Mouse (Mus musculus) liver, embryonic 13.5 days (tissue): ENCODE measurements around the gene Elavl4. TPM values are rescaled to one million over a fixed set of nuclear protein-coding genes. Genes with fewer than 3 reads are reported as not detected.

Experiments
- ATAC-seq: fragments of 200-750 bp; cut with Nextera tagmentation; 2 replicates; pipeline ENCODE4 v1.8.0; 2017; ENCODE audit warnings: low read depth, mild to moderate bottlenecking, moderate number of reproducible peaks, moderate library complexity
- DNase-seq: peaks from one replicate; pipeline ENCODE4 v3.0.0; 2022
- H3K27ac ChIP-seq: fragments of 300-500 bp; sonication (generic); 2 replicates; pipeline ENCODE4 v1.5.1; 2015; ENCODE audit warnings: moderate library complexity, mild to moderate bottlenecking, inconsistent platforms
- H3K27me3 ChIP-seq: fragments of 300-500 bp; sonication (generic); 2 replicates; pipeline ENCODE4 v1.6.1; 2015; ENCODE audit warnings: mild to moderate bottlenecking, inconsistent platforms
- H3K36me3 ChIP-seq: fragments of 300-500 bp; sonication (generic); 2 replicates; pipeline ENCODE4 v1.6.1; 2015; ENCODE audit warnings: mild to moderate bottlenecking, inconsistent platforms
- H3K4me1 ChIP-seq: fragments of 300-500 bp; sonication (generic); replicated peaks from 2 replicates; pipeline ENCODE4 v1.6.1; 2015; ENCODE audit warnings: inconsistent platforms
- H3K4me2 ChIP-seq: fragments of 300-500 bp; sonication (generic); 2 replicates; pipeline ENCODE4 v1.6.1; 2015; ENCODE audit warnings: inconsistent platforms, mild to moderate bottlenecking, moderate library complexity
- H3K4me3 ChIP-seq: fragments of 300-500 bp; sonication (generic); replicated peaks from 2 replicates; pipeline ENCODE4 v1.5.1; 2015; ENCODE audit warnings: mild to moderate bottlenecking, inconsistent platforms
- H3K9ac ChIP-seq: fragments of 300-500 bp; sonication (generic); 2 replicates; pipeline ENCODE4 v1.6.1; 2015; ENCODE audit warnings: mild to moderate bottlenecking, inconsistent platforms
- H3K9me3 ChIP-seq: fragments of 300-500 bp; sonication (generic); replicated peaks from 2 replicates; pipeline ENCODE4 v1.6.1; 2016; ENCODE audit warnings: inconsistent platforms
- WGBS: fragments of 180-500 bp; shearing (Covaris S2); methylation state at CpG from one replicate; pipeline ENCODE4 v1.1.7; 2015; ENCODE audit not compliant: insufficient replicate concordance; 5-methylcytosine and 5-hydroxymethylcytosine counted together
- polyA plus RNA-seq: library from polyadenylated mRNA; unstranded; fragments of >200 nt; fragmentation: Nextera tagmentation; extraction: Ambion mirVana; gene quantifications from 2 replicates; pipeline ENCODE4 v1.2.1, GENCODE M21; 2015

Gene Elavl4
- polyA plus RNA-seq, 1 experiment from 2014 or later = 0.54 TPM

GRCm38 (mm10) chr4:110257360-110257759 is 94.3 kb downstream of the Elavl4 start:
- Histone ChIP-seq H3K27me3 (no peaks in the 10 kb centered on the region), H3K4me3 (no peak overlapping the region), H3K9ac (no peak overlapping the region), H3K36me3 (no peaks in the 10 kb centered on the region), H3K4me2 (no peak overlapping the region), H3K9me3 (no peaks in the 10 kb centered on the region), H3K4me1 (no peaks in the 10 kb centered on the region), H3K27ac (no peak overlapping the region)
- ATAC-seq (no peak), DNase-seq (no peak)
- 67% methylated on average over 3 of the region's 3 CpGs for WGBS

DNA sequence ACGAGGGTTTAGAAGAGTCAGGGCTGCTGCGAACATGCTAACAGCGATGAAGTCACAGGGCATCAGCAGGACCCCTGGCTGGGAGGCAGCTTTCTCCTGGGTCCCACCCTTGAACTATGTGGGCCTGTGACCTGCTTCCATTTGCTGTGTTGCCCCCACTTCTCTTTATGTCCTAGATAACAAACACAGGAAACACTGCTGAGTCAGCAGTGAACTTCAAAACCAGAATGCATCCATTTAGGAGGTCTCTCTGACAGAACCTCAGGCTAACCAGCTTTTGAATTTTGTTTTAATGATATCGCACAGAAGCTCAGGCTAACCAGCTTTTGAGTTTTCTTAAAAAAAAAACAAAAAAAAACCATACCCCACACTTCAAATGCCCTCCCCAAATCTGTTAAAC is 96.1 kb downstream of the Elavl4 start:
- ATAC-seq (no peak), DNase-seq (no peak)
- no peaks in the 10 kb centered on the region for H3K4me1 ChIP-seq
- no peak overlapping the region for H3K4me3 ChIP-seq
- H3K9ac ChIP-seq = no peak overlapping the region
- H3K4me2 ChIP-seq = no peak overlapping the region
- H3K36me3 ChIP-seq = no peaks in the 10 kb centered on the region
- 74% methylated on average over 4 of the region's 4 CpGs for whole genome bisulfite sequencing
- no peaks in the 10 kb centered on the region for H3K27me3 ChIP-seq
- H3K27ac ChIP-seq = no peak overlapping the region
- no peaks in the 10 kb centered on the region for H3K9me3 ChIP-seq

DNA sequence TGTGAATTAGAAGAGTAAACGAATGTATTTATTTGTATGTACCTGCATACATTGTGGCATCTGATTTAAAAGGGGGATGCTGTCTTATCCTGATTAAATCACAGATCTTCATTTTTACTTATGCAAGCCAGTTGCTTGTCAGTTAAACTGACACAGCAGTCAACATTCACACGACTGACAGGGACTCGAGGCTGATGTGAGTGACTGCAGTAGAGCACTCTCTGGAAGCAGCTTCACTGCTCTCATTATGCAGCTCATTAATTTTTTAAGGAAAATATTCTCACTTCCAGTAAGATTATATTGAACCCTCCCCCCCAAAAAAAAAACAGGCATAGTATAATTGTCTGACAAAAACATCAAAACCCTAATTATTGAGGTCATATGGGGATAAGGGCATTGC is 101.7 kb downstream of the Elavl4 start:
- WGBS = 54% methylated on average over 3 of the region's 3 CpGs
- no peak overlapping the region for H3K4me3 ChIP-seq
- H3K36me3 ChIP-seq = no peaks in the 10 kb centered on the region
- H3K9me3 ChIP-seq = no peaks in the 10 kb centered on the region
- H3K4me1 ChIP-seq = no peaks in the 10 kb centered on the region
- no peak overlapping the region for H3K4me2 ChIP-seq
- DNase-seq = no peak
- H3K27me3 ChIP-seq = no peaks in the 10 kb centered on the region
- no peak overlapping the region for H3K27ac ChIP-seq
- no peak for ATAC-seq
- no peak overlapping the region for H3K9ac ChIP-seq

GRCm38 (mm10) chr4:110242879-110243278 is 108.8 kb downstream of the Elavl4 start:
- no peaks in the 10 kb centered on the region for H3K4me1 ChIP-seq
- no peak overlapping the region for H3K27ac ChIP-seq
- H3K27me3 ChIP-seq = no peaks in the 10 kb centered on the region
- no peak for ATAC-seq
- H3K9ac ChIP-seq = no peak overlapping the region
- no peak overlapping the region for H3K4me2 ChIP-seq
- no peak for DNase-seq
- no peaks in the 10 kb centered on the region for H3K36me3 ChIP-seq
- H3K4me3 ChIP-seq = no peak overlapping the region
- H3K9me3 ChIP-seq = no peaks in the 10 kb centered on the region

GRCm38 (mm10) chr4:110234554-110234953 is 117.2 kb downstream of the Elavl4 start:
- Histone ChIP-seq H3K27ac (no peak overlapping the region; the same call in 1 of the 2 replicates), H3K4me2 (no peak overlapping the region), H3K4me1 (peaks cover 24% of the 10 kb centered on the region), H3K36me3 (no peaks in the 10 kb centered on the region), H3K9me3 (no peaks in the 10 kb centered on the region), H3K4me3 (no peak overlapping the region), H3K9ac (0 out of 2 replicates have a peak overlapping the region, but pooled peaks have one; percentile 7), H3K27me3 (no peaks in the 10 kb centered on the region)
- 39% methylated on average over 1 of the region's 1 CpGs for WGBS
- no peak for DNase-seq
- peak; percentile 81 for ATAC-seq

DNA sequence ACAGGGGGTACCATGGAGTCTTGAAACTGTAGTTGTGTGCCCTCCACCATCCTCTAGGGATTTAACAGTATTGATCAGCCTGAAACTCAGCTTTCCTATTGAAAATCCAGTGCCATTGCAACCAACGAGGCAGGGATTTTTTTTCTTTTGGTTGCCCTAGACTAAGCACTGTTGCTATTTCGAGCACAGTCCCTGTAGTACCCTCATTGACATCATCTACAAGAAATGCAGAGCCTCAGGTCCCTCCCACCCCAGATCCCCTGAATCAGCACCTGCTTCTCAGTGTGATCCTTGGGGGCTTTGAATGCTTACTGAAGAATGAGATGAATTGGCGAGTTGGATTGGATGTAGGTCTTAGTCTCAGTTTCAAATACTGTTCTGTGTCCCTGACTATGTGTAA is 119.4 kb downstream of the Elavl4 start:
- H3K36me3 ChIP-seq = no peaks in the 10 kb centered on the region
- H3K9ac ChIP-seq = no peak overlapping the region
- H3K4me2 ChIP-seq = no peak overlapping the region
- no peak overlapping the region for H3K4me3 ChIP-seq
- H3K27me3 ChIP-seq = no peaks in the 10 kb centered on the region
- peaks cover 45% of the 10 kb centered on the region for H3K4me1 ChIP-seq
- no peaks in the 10 kb centered on the region for H3K9me3 ChIP-seq
- 79% methylated on average over 3 of the region's 3 CpGs for WGBS
- H3K27ac ChIP-seq = no peak overlapping the region
- DNase-seq = no peak
- ATAC-seq = no peak

DNA sequence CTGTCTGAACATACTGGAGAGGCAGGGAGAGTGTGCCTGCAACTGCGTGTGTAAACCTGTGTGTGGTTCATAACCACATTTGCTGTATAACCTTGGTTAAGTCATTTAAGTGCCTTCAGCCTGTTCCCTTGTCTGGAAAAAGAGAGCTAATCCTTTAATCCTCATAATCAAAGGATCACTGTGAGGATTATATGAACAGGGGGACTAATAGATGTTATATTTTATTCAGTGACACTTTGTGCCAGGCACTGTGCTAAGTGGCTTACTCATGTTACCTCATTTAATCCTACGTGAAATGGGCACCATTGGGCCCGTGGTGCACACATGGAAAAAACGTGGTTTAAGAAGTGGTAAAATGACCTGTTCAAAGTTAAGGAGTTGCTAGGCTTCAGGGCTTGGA is 119.9 kb downstream of the Elavl4 start:
- Histone ChIP-seq H3K4me2 (no peak overlapping the region), H3K9me3 (no peaks in the 10 kb centered on the region), H3K27me3 (no peaks in the 10 kb centered on the region), H3K9ac (no peak overlapping the region), H3K36me3 (no peaks in the 10 kb centered on the region), H3K4me1 (peaks cover 50% of the 10 kb centered on the region), H3K27ac (no peak overlapping the region), H3K4me3 (no peak overlapping the region)
- no peak for ATAC-seq
- no peak for DNase-seq
- WGBS = 80% methylated on average over 4 of the region's 4 CpGs

DNA sequence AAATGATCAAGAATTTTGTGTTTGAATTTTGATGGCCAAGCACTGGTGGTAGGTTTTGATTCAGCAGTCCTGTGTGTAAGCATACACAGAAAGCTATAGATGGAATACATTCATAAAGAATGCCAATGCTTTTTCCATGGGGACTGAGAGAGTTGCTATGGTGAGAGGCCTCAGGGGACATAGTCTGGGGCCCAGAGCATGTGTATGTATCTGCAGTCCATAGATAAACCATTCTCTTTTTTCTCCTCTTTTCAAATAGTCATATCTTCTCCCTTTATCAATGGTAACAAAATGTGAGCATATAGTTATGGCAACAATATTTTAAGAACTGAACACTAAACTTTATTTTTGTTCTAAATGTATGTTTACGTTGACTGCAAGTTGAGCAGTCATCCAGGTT is 122.1 kb downstream of the Elavl4 start:
- Histone ChIP-seq H3K9ac (no peak overlapping the region; the same call in 1 of the 2 replicates), H3K27ac (peak overlapping the region; percentile 77), H3K36me3 (no peaks in the 10 kb centered on the region), H3K4me3 (no peak overlapping the region), H3K9me3 (no peaks in the 10 kb centered on the region), H3K27me3 (no peaks in the 10 kb centered on the region), H3K4me1 (peaks cover 52% of the 10 kb centered on the region), H3K4me2 (peak overlapping the region; percentile 40)
- ATAC-seq = peak; percentile 89
- peak; percentile 15 for DNase-seq
- 49% methylated on average over 1 of the region's 1 CpGs for WGBS

DNA sequence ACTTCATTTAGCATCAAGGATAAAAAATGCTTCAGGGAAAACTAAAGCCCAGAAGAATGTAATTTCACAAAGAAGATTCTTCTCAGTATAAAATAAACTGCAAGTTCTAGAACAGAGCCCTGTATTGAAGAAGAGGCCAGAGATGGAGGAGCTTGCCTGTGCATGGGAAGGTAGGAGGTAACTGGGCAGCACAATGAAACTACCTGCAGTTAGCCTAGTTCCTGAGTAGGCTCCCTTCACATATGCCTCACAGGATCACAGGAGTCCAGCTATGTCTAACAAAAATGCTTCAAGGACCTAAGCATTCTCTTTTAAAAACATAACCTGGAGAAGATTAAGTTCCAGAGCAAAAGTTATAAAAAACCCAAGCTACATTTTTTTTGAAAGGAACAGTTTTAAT is 122.5 kb downstream of the Elavl4 start:
- no peak for DNase-seq
- H3K9ac ChIP-seq = peak overlapping the region; percentile 39; the same call in 1 of the 2 replicates
- peak overlapping the region; percentile 40 for H3K4me2 ChIP-seq
- no peaks in the 10 kb centered on the region for H3K36me3 ChIP-seq
- peaks cover 48% of the 10 kb centered on the region for H3K4me1 ChIP-seq
- no peaks in the 10 kb centered on the region for H3K27me3 ChIP-seq
- H3K27ac ChIP-seq = peak overlapping the region; percentile 70
- no peak overlapping the region; the same call in 1 of the 2 replicates for H3K4me3 ChIP-seq
- ATAC-seq = peak; percentile 60
- H3K9me3 ChIP-seq = no peaks in the 10 kb centered on the region

DNA sequence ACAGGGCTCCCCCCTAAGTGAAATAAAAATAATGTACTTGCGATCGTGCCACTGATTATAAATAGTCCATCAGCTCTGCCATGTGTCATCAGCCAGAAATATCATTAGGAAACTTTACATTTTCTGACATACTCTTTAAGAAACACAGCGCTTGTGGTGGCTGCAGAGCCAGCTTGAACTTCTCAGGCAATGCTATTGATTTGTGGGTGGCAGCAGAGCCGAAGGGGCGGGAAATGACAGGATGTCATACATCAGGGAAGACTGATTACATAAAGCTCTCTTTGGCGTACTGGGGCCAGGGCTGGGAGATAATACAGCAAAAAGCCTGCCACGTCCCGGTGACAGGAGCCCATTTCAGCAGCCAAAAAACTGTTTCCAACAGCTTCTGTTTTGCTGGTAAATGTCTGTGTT is 124.1 kb downstream of the Elavl4 start:
- Histone ChIP-seq H3K27ac (peak overlapping the region; percentile 78), H3K4me2 (peak overlapping the region; percentile 56), H3K27me3 (no peaks in the 10 kb centered on the region), H3K36me3 (no peaks in the 10 kb centered on the region), H3K4me3 (peak overlapping the region; percentile 45), H3K9ac (peak overlapping the region; percentile 53; the same call in 1 of the 2 replicates), H3K9me3 (no peaks in the 10 kb centered on the region), H3K4me1 (peaks cover 53% of the 10 kb centered on the region)
- 30% methylated on average over 8 of the region's 8 CpGs for WGBS
- ATAC-seq (peak; percentile 82), DNase-seq (peak; percentile 43)

DNA sequence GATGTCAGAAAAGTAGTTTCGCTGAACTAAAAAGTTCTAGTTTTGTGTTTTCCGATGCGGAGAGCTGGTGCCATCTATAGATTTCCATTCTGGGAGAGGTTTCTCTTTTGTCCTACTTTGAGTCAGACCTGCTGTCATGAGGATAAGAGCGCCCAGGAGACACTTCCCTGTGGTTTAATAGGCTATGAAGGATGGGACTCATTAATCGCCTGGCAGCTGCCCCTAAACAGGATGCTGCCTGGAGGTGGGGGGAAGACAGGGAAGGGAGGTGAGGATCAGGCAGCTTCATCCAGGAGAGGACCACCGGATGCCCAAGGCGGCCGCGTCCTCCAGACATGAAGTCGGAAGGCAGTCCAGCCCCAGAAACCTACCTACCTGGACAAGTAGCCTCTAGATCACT is 126.2 kb downstream of the Elavl4 start:
- Histone ChIP-seq H3K36me3 (no peaks in the 10 kb centered on the region), H3K9ac (no peak overlapping the region), H3K4me2 (no peak overlapping the region), H3K4me3 (no peak overlapping the region), H3K4me1 (peaks cover 46% of the 10 kb centered on the region), H3K27me3 (no peaks in the 10 kb centered on the region), H3K9me3 (no peaks in the 10 kb centered on the region), H3K27ac (no peak overlapping the region)
- DNase-seq = no peak
- no peak for ATAC-seq
- WGBS = 77% methylated on average over 10 of the region's 10 CpGs

DNA sequence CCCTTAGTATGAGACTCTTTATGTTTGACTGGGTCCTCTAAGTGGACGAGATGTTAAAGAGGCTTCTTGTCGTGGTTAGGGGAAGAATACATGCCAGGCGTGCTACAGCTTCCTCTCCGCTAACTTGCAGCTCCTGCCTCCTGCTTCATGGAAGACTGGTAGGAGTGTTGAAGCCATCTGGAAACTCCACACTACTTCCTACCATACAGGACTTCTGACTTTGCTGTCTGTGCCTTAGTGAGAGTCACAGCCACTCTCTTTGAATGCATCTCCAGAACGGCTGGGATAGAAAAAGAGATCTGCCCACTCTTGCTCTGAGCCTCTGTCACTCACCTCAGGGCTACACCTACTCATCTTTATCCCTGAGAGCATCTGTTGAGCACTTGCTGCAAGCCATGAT is 132.9 kb downstream of the Elavl4 start:
- no peaks in the 10 kb centered on the region for H3K36me3 ChIP-seq
- 55% methylated on average over 5 of the region's 5 CpGs for WGBS
- ATAC-seq = no peak
- no peak for DNase-seq
- H3K9me3 ChIP-seq = no peaks in the 10 kb centered on the region
- H3K4me3 ChIP-seq = no peak overlapping the region
- no peak overlapping the region for H3K9ac ChIP-seq
- H3K4me2 ChIP-seq = no peak overlapping the region
- peaks cover 8% of the 10 kb centered on the region; the same call in 1 of the 2 replicates for H3K4me1 ChIP-seq
- no peaks in the 10 kb centered on the region for H3K27me3 ChIP-seq
- H3K27ac ChIP-seq = no peak overlapping the region
